In the genomic region with DNA sequence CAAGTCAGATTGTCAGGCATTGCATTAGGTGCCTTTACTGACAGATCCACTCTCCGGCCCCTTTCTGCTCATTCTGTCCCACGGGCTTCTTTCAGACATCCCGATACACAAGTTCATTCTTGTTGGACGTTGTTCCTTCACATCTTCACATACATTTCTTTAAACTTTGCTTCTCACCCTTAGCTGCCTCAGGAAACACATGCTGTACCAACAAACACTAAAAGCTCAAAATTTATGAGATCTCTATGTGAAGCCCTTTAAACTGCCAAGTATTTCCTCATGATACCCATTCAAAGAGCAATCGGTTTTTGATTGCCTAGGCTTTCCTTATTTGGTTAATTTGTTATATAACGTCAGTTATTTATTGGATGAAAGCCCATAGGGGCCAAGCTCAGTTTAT, we compare ENCODE assay signal across 26 mouse cellular contexts.
"Had no signal": no experiment of that assay in that cellular context is flagged by ENCODE, and none has a peak within 500 bp of the region (broad histone marks: within the 10 kb centered on the region; RNA-seq: fewer than 3 reads in every experiment).

No protein-coding gene starts in this region.

- H3K9me3 ChIP-seq: heart, embryonic 10.5 days; heart, embryonic 12.5 days; hindbrain, embryonic 13.5 days; hindbrain, embryonic 15.5 days; kidney, embryonic 15.5 days; limb, embryonic 10.5 days; limb, embryonic 12.5 days; liver, embryonic 13.5 days; liver, embryonic 15.5 days had no signal

- DNase-seq: gastrocnemius, adult 2 months; gastrocnemius, postnatal 10 days; gastrocnemius, postnatal 25 days; heart, adult 18-20 months; heart, postnatal 10 days; heart, postnatal 36 days; kidney, adult 11 months; kidney, adult 2 months; kidney, adult 9 months; kidney, postnatal 14 days; kidney, postnatal 36 days; liver; liver, embryonic 13.5 days had no signal

- ATAC-seq: hindbrain, postnatal 0 days; intestine, embryonic 16.5 days had no signal

- H3K27ac ChIP-seq: gastrocnemius, adult 2 months; heart, embryonic 10.5 days; hindbrain, embryonic 13.5 days; hindbrain, embryonic 15.5 days; hindbrain, postnatal 0 days; kidney, embryonic 15.5 days; kidney, postnatal 0 days; layer of hippocampus, adult 2 months; left cerebral cortex, adult 2 months; limb, embryonic 10.5 days; limb, embryonic 12.5 days; liver, embryonic 13.5 days; liver, embryonic 15.5 days had no signal

- H3K4me3 ChIP-seq: gastrocnemius, adult 2 months; heart, embryonic 10.5 days; heart, embryonic 12.5 days; hindbrain, embryonic 13.5 days; hindbrain, embryonic 15.5 days; kidney, embryonic 15.5 days; layer of hippocampus, adult 2 months; left cerebral cortex, adult 2 months; limb, embryonic 10.5 days; limb, embryonic 12.5 days; liver, embryonic 13.5 days; liver, embryonic 15.5 days had no signal

- H3K4me1 ChIP-seq: heart, embryonic 10.5 days; heart, embryonic 12.5 days; hindbrain, embryonic 13.5 days; hindbrain, embryonic 15.5 days; kidney, embryonic 15.5 days; limb, embryonic 10.5 days; liver, embryonic 13.5 days; liver, embryonic 15.5 days had no signal

- H3K4me2 ChIP-seq: heart, embryonic 12.5 days; hindbrain, embryonic 13.5 days; hindbrain, embryonic 15.5 days; kidney, embryonic 15.5 days; limb, embryonic 12.5 days; liver, embryonic 13.5 days; liver, embryonic 15.5 days had no signal

- H3K36me3 ChIP-seq: heart, embryonic 10.5 days; heart, embryonic 12.5 days; hindbrain, embryonic 13.5 days; hindbrain, embryonic 15.5 days; kidney, embryonic 15.5 days; limb, embryonic 10.5 days; limb, embryonic 12.5 days; liver, embryonic 13.5 days; liver, embryonic 15.5 days had no signal

- H3K27me3 ChIP-seq: heart, embryonic 12.5 days; hindbrain, embryonic 13.5 days; hindbrain, embryonic 15.5 days; kidney, embryonic 15.5 days; limb, embryonic 12.5 days; liver, embryonic 13.5 days; liver, embryonic 15.5 days had no signal

- H3K9ac ChIP-seq: heart, embryonic 12.5 days; hindbrain, embryonic 13.5 days; hindbrain, embryonic 15.5 days; kidney, embryonic 15.5 days; limb, embryonic 12.5 days; liver, embryonic 13.5 days; liver, embryonic 15.5 days had no signal
